Mouse (Mus musculus) adrenal gland, adult 10 weeks (tissue): ENCODE measurements around the gene Cldn10. TPM values are rescaled to one million over a fixed set of nuclear protein-coding genes. Genes with fewer than 3 reads are reported as not detected.

Source experiments
- polyA plus RNA-seq: library from polyadenylated mRNA; stranded (reverse); fragments of 350-450 nt; fragmentation: Illumina TruSeq; extraction: RNeasy Lipid Tissue Mini Kit (QIAGEN cat#74804); gene quantifications from one replicate; pipeline ENCODE4 v1.2.3, GENCODE M21; 2014; ENCODE audit warnings: low read depth, low replicate concordance

Gene Cldn10
- polyA plus RNA-seq: 2.9 TPM

GRCm38 (mm10) chr14:118787621-118788020, at the start of gene Cldn10:
Cldn10 (plus strand) TSS chr14:118787908.

Other genes with a start within 250 kb of the Cldn10 start
- gene Abcc4, start 81.7 kb upstream of the Cldn10 start, polyA plus RNA-seq: 20.0 TPM
- gene Dzip1, start 137.6 kb downstream of the Cldn10 start, polyA plus RNA-seq: 11.3 TPM
- gene Dnajc3, start 150.1 kb downstream of the Cldn10 start, polyA plus RNA-seq: 180 TPM